Mouse (Mus musculus) spleen, postnatal 14 days (tissue): Measurements from ENCODE around the gene Gm3512.
"Not testable (repeated sequence)": the region's sequence is repeated elsewhere in the genome, so short reads cannot be mapped to it uniquely, and the experiment has no call there.

Experiments used
- DNase-seq, 2 experiments: peaks; one replicate each; pipeline ENCODE4 v3.0.0; 2021 to 2022; ENCODE audit warnings: low spot score in 2 of 2

Gene Gm3512

DNA sequence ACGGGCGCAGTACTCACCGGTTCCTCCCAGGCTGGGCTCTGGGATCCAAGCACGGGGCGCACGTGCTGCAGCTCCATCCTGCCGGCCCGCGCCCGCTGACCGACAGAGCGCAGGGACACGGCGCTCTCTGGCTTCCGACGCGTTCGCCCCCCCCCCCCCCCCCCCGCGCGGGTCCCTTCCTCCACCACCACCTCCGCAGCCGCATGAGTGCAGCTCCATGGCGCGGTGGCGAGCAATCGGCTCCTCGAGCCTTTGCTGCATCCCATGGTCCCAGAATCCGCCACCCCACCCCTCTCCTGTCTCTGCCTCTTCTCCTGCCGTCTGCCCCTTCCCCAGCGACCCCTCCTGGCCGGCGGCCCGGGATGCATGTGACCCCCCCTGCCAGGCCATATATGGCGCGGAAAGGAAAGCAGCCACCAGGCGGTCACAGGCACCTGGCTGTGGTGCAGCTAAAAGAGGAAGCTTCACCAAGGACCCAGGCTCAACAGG, at the start of gene Gm3512:
TSS of gene Gm3512 (minus strand) at position 51 of the 489 bp plus-strand sequence.
- peak in 1 of 2 experiments; percentile 0 for DNase-seq

DNA sequence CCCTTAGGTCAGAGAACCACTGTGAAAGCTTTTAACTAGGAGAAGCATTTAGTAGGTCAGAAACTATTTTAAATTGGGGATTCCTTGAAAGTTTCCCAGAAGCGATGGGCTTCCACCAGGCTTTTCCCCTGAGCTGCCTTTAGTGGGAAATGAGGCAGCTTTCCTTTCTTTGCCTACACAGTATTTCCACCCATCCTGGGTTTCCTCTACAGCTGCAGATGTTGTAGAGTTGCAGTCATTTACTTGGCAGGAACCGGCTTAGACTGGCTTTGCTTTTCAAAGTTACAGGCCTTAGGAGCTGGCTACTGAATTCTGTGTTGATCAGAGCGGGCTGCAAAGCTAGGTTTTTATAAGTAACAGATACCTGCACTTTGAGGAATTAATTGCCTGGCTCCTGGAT, 25.7 kb upstream of the Gm3512 start:
- peak in 1 of 2 experiments; percentile 4 for DNase-seq

DNA sequence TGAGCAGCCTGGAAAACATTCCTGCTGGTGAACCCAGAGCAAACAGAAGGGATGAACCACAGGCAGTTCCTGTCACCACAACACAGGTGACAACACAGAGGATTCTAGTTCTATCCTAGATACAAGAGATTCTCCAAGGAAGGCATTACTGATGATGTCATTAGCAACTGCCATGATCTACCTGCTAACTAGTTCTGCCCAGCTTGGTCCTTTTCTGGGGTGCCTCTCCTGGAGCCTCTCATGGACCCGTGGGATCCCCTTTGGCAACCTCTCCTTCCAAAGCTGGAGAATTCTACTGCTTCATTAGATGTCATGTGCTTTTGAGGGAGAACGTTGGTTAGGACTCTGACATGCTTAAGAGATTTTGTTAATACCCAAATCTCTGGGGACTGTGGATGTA, 20.1 kb upstream of the Gm3512 start, which contains the start of gene Gm16434:
TSS of gene Gm16434 (minus strand) at position 101 of the 400 bp plus-strand sequence.
- not testable (repeated sequence) for DNase-seq

DNA sequence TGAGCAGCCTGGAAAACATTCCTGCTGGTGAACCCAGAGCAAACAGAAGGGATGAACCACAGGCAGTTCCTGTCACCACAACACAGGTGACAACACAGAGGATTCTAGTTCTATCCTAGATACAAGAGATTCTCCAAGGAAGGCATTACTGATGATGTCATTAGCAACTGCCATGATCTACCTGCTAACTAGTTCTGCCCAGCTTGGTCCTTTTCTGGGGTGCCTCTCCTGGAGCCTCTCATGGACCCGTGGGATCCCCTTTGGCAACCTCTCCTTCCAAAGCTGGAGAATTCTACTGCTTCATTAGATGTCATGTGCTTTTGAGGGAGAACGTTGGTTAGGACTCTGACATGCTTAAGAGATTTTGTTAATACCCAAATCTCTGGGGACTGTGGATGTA, 49.0 kb downstream of the Gm3512 start, which contains the start of gene Gm6676:
TSS of gene Gm6676 (minus strand) at position 101 of the 400 bp plus-strand sequence.
- DNase-seq: not testable (repeated sequence)

DNA sequence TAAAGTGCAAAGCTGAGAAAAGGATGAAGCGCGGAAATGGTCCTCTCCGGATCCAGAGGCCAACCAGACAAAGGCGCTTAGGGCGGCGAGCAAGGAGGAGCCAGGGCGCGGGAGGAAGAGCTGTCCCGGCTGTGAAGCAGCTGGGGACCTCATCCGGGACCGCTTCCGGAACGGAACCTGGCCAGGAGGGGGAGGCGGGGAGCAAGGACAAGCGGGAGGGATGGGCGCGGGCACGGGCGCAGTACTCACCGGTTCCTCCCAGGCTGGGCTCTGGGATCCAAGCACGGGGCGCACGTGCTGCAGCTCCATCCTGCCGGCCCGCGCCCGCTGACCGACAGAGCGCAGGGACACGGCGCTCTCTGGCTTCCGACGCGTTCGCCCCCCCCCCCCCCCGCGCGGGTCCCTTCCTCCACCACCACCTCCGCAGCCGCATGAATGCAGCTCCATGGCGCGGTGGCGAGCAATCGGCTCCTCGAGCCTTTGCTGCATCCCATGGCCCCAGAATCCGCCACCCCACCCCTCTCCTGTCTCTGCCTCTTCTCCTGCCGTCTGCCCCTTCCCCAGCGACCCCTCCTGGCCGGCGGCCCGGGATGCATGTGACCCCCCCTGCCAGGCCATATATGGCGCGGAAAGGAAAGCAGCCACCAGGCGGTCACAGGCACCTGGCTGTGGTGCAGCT, 69.1 kb downstream of the Gm3512 start:
- not testable (repeated sequence) for DNase-seq
